Mouse (Mus musculus) testis, adult 2 months (tissue): Measurements from ENCODE around the gene Slc52a3.

Experiments used
- CTCF ChIP-seq: fragments of 200-500 bp; IDR thresholded peaks from 2 replicates; pipeline ENCODE4 v1.5.1; 2012; ENCODE audit warnings: low read depth, mild to moderate bottlenecking, inconsistent platforms, low read length, moderate library complexity; ENCODE audit not compliant: control insufficient read depth, insufficient read depth, insufficient replicate concordance
- POLR2A ChIP-seq: fragments of 200-500 bp; IDR thresholded peaks from 2 replicates; pipeline ENCODE4 v1.6.1; 2012; ENCODE audit warnings: low read depth, mild to moderate bottlenecking, inconsistent platforms, low read length, moderate library complexity; ENCODE audit not compliant: control insufficient read depth

GRCm38 (mm10) chr2:151947617-151948016 lies 48.7 kb upstream of the Slc52a3 start:
- TF ChIP-seq CTCF, result no peak
- no peak for TF ChIP-seq POLR2A
